Mouse (Mus musculus) right cerebral cortex, postnatal 4 days (tissue): ENCODE measurements around the gene Ptk7.

Experiments used
- DNase-seq: peaks from one replicate; pipeline ENCODE4 v3.0.0-alpha.2; 2022

Gene Ptk7

DNA sequence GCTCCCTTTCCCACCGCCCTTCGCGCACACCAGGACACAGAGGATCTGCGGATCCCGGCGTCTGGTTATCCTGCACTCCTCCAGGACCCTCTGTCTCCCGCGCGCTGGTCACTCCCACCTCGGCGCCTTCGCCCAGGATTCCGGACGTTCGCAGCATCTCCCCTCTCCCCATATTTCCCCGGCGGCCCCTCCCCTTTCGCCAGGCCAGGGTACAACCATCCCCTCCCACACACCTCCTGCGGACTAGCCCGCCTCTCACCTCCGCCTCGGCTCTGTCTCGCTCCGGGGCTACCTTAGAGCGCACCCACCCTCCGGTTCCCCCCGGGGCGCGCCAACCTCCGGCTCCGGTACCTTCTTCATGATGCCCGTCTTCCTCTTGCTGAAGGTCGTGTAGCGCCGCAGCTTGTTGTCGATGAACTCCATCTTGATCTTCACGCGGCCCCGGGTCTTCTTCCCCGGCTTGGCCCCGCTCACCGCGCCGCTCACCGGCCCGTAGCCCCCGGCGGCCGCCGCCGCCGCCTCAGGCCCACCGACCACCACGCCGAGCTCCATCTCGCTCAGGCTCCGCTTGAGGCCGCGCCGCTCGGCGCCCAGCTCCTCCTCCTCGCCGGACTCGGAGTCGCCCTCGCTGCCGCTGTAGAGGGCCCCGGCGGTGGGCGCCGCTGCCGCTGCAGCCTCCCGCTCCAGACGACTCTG is 74.2 kb downstream of the Ptk7 start:
- DNase-seq = peak; percentile 53

DNA sequence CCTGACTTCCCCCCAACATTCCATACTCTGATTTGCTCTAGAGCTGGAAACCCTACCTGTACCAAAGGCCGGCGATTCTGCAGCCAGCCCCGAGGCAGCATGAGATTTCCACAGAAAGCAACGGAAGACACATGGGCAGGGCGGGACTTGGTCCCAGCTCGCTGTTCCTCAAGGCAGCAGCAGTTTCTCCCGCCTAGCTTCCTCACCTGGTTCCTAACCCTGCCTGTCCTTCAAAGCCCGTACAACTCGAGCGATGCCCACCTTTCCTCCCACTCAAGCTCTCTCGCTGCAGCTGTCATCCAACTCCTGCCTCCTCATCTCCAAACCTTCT is 74.7 kb downstream of the Ptk7 start:
- DNase-seq = peak; percentile 22

DNA sequence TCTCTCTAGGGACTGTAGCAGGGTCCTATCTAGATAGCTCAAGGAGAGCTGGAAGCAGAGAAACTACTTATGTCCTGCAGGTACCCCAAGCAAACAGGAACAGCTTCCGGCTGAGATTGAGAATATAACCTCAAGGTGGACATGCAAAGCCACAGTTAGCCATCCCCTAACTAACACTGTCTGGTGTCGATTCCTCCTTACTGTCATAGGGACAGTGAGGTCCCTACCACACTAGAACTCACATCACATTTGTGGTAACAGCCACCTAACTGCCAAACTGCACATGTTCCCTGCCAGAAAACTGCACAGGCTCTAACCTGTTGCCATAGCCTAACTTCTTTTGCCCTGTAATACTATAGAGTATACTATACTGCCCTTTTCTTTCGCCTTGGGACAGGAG is 75.4 kb downstream of the Ptk7 start:
- DNase-seq = no peak

DNA sequence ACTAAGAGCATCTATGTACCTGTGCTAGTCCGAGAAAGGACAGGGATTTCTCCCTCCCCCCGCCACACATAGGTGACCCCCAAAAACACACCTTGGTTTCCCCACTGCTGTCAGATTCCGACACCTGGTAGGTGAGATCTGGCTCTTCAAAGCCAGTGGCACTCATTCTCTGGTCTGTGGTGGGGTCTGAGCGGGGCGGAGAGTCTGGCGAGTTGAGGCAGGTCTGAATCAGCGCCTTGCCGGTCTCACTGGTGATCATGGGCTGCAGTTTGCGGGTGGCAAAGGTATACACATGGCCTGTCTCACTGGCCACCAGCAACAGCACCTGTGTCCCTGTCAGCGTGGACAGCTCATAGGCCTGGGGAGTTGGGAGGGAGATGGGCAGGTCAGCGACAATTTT is 75.8 kb downstream of the Ptk7 start:
- no peak for DNase-seq

DNA sequence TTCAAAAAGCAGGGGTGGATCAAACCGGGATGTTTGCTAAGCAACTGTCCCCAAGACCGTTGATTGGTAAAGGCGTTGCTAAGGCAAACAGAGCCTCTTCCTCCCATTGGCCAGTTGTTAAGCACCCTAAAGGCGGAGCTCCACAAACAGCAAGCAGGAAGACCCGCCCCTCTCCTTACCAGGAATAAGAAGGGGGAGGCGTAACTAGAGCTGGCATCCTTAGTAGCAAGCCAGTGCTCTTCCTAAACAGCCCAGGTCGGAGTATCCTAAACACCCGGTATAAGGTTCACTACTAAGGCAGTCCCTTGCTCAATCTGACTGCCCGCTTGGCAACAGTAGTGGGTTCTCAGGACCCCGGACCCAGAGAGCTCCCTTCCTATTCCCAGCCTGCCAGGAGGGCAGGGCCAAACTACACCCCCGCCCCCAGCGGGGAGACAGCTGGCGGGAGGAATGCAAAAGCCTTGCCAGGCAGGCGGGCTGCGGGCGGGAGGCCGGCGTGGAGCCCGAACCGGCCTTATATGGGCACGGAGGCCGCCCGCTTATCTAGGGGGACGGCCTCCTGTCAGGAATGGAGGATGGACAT is 76.4 kb downstream of the Ptk7 start:
- DNase-seq = peak; percentile 71

DNA sequence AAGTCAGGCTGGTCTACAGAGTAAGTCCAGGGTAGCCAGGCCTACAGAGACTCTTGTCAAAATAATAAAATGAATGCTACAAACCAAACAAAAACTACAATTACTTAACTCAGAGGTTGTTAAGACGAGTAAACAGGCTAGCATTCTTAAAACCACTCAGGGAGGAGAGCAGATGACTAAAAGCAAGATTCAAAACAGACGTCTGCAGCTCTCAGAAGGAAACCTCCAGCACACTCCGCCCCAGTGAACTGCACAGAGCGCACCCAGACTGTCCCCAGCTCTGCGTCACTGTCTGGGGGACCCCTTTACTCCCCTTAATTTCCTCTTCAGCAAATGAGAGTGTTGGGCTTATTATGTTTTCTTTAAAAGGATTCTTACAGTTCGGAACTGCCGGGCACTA is 77.2 kb downstream of the Ptk7 start:
- DNase-seq = no peak

DNA sequence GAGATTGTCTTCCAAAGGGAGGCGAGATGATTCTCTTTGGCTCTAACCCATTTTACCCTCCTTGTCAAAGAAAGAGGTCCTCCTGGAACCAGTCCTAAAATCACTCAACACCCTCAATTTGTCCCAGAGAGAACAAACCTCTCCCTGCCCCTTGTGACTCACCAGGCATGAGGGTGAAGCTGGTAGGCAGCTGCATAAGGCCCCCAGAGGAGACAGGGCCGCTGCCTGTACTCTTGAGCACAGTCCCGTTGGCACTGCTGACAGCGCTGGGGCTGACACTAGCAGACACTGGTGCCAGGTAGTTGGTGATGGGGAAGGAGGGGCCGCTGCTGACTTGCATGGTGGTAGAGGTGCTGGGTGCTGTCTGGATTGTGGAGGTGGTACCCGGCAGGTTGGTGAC is 77.9 kb downstream of the Ptk7 start:
- no peak for DNase-seq

DNA sequence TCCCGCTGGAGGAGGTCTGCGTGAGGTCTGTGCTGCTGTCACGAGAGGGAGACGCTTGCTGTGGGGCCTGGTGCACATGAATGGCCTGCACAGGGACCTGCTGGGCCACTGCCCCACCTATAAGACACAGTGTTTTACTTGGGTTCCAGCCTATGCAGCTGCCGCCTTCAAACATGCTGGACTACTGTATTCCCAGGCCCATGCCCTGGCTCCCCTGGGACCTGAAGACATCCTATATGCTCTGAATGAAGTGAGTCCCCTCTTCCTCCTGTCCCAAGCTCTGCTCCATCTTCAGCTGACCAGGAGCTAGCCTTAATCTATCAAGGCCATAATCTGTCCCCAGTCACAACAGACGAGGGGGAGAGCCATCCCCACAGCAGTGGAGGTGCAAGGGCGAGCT is 78.4 kb downstream of the Ptk7 start:
- DNase-seq = no peak

DNA sequence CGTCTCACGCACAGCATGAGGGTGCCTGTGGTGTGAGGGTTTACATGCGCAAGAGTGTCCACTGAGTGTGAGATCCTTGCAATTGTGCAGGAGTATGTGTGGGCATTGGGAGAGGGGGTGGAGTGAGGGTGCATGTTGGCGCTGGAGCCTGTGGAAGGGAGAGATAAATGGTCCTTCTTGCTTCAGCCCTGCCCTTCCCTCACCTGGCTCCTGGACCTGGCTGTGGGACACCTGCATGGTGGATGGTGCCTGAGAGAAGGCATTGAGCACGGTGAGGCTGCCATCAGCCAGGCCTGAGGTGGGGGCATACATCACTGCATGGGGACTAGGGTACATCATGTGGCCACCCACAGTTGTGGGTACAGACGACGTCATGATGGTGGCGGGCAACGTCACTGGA is 79.7 kb downstream of the Ptk7 start:
- no peak for DNase-seq

DNA sequence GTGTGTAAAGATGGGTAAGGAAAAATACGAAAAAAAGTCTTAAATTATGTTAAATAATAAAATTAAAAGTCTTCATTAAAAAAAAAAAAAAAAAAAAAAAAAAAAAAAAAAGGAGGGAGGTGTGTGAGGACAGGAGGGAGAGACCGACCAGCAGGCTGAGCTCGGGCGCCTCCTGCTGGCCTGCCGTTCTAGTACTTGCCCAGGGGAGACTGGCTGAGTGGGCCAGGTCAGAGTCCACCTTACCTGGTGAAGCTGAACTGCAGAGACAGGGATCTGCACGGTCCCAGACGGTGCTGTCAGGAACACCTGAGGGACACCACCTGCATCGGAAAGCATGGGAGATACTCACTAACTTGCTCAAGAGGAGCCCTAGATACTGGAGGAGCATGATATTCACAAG is 80.1 kb downstream of the Ptk7 start:
- peak; percentile 61 for DNase-seq

DNA sequence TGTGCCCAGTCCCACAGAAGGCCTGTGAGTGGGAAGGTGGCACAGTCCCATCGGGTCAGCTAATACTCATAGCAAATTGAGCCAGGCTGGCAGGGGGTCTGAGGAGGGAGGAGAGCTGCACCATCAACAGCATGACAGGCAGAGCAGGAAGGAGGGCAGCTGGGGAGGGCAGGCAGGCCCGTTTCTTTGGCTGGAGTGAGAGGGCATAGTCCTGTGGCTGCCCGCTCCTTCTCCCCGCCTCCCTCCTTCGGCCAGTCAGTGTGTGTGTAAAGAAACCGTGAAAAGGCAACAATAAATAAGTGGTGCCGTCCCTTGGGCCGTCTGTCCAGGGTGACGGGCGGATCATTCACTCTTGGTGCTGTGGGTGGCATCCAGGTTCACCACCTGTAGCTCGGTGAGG is 80.6 kb downstream of the Ptk7 start:
- no peak for DNase-seq

DNA sequence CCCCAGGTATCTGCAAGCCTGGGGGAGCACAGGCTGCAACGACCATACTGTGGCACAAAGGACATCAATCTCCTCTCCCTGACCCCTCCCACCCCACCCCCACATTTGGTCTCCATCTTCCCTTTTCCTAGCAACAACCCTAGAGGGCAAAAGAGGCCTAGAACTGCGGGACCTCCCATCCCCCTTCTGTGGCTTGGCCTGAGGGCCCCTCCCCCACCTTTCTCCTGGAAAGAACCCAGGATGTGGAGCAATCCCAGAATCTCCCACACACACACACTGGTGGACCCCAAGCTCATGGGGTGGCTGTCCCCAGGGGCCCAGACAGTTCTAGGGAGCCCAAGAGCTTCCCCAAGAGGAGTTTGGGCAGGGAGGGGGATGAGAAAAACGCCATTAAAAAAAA is 81.4 kb downstream of the Ptk7 start:
- no peak for DNase-seq

DNA sequence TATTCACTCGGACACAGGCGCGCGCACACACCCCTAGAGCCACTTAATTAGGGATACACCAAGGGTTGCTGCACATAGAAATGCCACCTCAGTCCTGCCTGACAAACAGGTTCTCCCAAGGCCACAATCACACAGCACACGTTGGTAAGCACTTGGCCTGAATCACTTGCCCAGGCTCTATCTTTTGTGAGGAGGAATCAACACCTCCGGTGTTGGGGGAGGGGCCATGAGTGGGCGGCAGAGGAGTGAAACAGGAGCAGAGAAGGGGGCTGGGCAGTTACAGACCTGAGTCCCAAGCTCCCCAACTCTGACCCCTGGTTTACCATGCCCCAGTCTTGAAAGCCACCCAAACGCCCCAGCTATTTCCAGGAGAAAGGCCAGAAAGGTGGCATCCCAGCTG is 82.3 kb downstream of the Ptk7 start:
- no peak for DNase-seq

DNA sequence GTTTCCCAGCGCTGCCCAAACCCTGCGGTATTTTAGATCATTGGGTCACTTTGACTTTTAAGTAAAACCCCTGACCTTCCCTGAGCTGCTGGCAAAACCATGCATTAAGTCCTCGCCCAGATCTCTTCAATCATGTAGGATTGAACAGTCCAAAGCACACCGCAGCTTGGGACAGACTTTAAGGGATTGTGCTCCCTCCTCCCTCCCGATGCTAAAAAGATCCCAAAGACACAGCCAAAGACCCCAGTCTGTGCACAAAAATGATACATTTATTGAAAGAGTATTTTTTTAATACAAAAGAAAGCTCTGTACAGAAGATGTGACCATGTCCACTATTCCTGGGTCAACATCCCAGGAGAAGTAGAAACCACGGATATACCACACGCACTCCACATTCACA is 82.7 kb downstream of the Ptk7 start:
- DNase-seq = no peak

DNA sequence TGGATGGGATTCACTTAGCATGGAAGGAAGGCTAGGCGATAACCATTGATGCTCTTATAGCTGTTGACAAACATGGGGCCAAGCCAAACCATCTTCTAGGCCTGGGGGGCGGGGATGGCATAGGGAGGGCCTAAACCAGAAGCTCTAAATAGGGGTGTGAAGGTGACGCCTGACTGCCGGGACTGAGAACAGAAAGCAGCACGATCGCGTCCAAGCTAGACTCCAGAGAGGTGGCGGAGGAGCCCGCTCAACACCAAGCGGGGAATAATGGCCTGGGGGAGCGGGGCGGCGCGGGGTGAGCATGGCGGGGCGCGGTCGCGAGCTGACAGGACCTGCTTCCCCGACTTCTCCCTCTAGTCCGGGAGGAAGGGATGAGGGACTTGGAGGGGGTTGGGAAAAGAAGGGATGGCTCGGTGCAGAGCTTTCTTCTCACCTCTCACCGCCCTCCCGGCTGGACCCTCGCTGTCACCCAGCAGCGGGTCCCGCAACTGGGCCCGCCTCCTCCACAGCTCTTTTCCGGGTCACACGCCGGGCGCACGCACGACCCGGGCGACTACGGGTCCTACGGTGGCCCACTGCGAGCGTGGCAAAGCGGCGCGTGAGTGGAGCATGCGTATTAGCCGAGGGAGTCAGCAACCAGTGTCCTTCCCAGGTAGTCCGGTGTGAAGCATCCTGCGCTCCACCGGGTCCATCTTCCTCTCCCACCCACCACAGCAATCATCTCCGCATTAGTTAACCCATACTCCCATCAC is 83.3 kb downstream of the Ptk7 start, which contains the start of gene Cul9:
Cul9 (minus strand) TSS at position 576 of the 752 bp plus-strand sequence.
- peak; percentile 83 for DNase-seq

DNA sequence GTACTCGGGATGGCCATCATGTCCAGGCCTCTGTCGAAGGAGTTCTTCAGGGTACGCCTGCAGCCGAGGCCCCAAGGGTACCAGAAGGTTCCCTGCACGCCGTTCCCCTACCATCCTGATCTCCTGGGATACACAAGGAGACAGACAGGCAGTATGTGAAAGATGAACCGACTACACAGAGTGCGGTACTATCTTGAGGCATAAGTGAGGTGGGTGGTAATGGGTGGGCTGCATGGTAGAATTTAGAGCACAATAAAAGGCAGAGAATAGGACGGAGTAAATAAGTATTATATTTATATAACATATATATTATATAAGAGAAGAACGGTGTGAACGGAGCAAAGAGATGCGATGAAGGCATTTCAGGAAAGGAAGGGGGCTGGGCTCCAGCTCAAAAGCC is 85.6 kb downstream of the Ptk7 start:
- DNase-seq = no peak

DNA sequence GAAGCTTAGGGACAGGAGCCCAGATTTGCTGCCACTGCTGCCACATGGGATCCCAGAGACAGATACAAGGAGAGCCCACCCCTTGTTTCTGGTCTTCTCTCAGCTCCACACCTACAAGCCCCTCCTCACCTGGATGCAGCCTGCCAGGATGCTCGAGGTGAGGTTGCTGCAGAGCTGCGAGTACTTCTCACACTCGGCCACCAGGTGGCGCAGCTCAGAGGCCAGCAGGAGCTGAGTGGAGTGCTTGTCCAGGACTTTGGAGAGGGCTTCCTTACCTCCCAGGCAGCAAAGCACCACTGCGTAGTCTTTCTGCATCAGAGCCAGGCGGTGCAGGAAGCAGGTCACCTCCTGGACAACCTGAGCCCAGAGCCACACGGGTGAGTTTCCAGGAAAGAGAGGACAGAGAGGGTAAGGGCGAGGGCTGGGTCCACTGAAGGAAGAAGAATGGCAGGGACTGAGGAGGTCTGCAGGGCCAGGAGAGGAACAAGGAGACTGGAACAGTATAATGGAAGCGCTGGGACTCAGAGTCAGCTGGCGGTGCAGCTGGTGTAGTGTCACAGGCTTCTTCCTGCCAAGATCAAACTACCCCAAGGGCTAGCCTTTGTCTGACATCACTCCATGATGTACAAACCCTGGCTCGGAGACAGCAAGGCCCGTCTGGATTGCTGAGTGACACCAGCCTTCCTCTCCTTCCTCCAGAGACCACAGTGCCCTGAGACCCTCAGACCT is 103.6 kb downstream of the Ptk7 start:
- DNase-seq = peak; percentile 84

DNA sequence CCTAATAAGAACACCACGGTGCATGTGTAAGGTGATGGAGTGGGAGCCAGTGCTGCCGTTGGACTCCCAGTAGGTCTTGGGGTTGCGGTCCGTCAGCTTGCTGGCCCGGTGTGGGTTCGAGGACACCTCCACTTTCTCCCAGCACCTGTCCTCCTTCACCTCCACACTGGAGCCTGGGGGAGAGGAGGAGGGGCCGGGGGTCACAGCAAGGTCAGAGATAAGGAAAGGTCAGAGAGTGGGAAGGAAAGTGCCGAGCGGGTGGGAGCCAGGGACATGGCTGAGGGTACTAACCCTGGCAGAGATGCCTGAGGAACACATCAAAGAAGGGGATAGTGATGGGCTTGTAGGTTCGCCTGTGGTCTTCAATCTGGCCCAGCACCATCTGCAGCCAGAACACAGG is 104.2 kb downstream of the Ptk7 start:
- no peak for DNase-seq

DNA sequence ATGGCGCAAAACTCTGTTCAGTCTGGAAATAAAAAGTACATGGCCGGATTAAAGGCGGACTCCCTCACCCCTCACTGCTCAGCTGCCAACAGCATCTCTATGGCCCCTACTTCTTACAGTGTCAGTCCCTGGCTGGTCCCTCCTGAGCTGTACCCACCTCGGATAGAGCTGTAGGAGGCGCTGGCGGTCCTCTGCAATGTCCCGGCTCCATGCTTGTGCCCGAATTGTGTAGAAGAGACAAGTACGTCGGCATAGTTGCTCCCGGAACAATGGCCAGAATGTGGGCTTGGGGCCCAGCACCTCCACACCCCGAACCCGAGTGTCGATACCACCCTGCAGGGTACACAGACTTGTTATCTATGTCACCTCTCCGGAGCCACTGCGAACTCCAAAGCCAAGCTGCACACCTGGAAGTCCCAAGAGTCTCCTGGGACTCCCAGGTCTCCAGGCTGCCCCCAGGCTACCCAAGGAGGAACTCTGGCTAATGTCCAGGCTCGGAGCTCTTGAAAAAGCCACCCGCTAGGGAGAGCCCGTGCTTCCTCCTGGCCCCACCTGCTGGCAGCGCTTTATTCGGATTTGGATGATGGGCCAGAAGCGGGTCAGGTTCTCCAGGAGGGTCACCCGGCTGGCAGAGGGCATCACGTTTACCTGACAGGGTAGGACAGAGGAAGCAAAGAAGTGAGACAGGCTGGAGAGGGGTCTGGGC is 107.2 kb downstream of the Ptk7 start:
- no peak for DNase-seq

DNA sequence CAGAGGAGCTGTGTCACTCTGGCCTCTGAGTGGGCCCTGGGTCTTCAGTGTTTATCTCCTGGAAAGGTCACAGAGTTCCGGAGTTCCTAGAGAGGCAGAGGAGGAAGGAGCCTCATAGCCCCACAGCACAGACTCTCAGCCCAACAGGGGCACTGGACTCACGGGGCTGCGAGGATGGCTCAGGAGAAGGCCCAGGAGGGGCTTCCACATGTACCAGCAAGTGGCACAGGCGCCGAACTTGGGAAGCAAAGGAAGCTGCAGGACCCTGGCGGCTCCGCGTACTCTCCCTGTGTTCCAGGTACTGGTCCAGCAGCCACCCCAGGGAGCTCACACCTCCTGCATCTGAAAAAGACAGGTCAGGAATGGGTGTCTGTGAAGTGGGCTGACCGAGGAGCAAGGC is 108.1 kb downstream of the Ptk7 start:
- no peak for DNase-seq

DNA sequence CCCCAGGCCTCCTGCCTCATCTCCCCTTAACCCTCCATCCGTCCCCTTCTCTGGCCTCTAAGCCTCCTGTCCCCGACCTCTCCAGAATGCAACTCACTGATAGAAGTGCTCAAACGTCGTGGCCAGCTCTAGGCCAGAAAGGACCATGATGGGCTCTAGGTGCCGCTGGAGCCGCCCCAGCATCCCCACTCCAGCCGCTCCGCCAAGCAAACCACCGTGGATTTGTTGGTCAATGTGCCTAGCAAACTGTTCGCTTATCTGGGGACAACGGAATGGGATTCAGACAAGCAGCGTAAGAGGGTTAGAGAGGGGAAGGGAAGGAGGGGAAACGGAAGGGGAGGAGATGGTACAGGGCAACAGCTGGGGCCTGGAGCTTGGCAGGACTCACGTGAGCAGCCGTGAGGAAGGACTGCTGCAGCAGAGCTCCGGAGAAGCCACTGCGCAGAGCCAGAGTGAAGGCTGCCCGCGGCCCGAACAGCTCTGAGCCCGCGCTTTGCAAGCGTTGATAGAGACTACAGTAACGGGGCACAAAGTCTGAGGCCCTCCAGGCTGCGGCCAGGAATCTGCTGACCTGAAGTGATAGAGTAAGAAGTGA is 108.8 kb downstream of the Ptk7 start:
- no peak for DNase-seq

DNA sequence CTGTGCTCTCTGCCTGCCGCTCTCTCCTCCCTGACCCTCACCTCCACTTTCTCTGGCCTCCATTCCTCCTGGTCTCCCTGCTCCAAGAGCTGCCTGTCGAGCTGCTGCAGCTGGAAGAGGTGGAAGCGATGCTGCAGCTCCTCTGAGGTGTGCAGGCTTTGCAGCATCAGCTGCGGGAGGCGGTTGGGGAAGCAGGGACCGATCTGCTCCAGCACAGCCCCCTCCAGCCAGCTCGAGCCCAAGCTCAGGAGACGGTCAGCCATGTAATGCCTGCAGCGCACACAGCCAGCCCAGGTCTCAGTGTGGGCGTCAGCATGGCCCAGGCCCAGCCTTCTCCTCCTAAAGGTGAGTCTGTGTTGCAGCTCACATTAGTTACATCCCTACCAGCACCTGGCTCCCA is 109.3 kb downstream of the Ptk7 start:
- DNase-seq = no peak
